Mouse (Mus musculus): ENCODE results near the gene Adam1a.
A peak's percentile ranks its signal among the peaks of the same experiment; 100 is the strongest.
"Not testable (repeated sequence)": the region's sequence is repeated elsewhere in the genome, so short reads cannot be mapped to it uniquely, and the experiment has no call there.

The Adam1a gene

DNA sequence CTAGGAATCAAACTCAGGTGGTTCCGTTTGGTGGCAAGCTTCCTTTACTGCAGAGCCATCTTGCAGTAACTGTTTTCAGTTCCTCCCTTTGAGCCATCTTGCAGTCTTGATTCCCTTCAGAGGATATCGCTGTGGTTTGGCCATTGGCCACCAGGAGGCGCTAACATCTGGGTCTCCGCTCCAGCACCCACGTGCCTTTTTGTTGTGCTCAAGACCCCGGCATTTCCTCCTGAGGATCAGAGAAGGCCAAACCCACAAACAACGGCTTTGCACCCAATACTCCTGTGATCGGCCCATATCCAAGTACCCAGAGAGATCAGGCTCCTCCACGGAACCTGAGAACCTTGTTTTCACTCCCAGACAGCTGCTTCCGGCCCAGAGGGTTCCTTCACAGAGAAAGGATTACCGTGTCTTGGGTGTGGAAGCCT lies 19.2 kb upstream of the Adam1a start:
- DNase-seq (ENCODE audit: low spot score in 2 of 2) = peak; percentile 88 to 97

GRCm38 (mm10) chr5:121562436-121562835 lies 17.2 kb upstream of the Adam1a start:
- DNase-seq (ENCODE audit: low spot score in 2 of 2) = no peak

- no peak for DNase-seq (ENCODE audit: low spot score in 2 of 2)
These were observed 3.9 kb upstream of the Adam1a start for GRCm38 (mm10) chr5:121549196-121549595.

GRCm38 (mm10) chr5:121547084-121547483 lies 1.8 kb upstream of the Adam1a start:
- DNase-seq (ENCODE audit: low spot score in 2 of 2) = no peak

GRCm38 (mm10) chr5:121546530-121546895 lies 1.2 kb upstream of the Adam1a start:
- DNase-seq (ENCODE audit: low spot score in 2 of 2) = peak; percentile 14 to 39

- DNase-seq (ENCODE audit: low spot score in 2 of 2) = peak; percentile 94 to 97
These were observed 679 bp upstream of the Adam1a start, which contains the start of gene Mapkapk5 for GRCm38 (mm10) chr5:121545793-121546529. Mapkapk5 (minus strand) TSS chr5:121545905.

DNA sequence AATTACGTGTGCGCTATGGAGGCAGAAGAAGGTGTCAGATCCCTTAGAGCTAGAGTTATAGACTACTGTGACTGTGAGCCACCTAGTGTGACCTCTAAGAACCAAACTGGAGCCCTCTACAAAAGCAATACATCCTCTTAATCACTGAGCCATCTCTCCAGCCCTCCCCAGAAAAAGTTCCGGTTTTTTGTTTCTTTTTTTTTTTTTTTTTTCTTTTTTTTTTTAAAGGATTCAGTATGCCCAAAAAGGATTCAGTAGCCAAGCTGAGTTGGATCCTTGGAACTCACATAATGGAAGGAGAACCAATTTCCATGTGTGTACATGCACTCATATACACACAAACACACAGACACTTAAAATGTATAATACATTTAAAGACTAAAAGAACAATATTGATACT lies 1.9 kb downstream of the Adam1a start:
- DNase-seq (ENCODE audit: low spot score in 2 of 2) = no peak

DNA sequence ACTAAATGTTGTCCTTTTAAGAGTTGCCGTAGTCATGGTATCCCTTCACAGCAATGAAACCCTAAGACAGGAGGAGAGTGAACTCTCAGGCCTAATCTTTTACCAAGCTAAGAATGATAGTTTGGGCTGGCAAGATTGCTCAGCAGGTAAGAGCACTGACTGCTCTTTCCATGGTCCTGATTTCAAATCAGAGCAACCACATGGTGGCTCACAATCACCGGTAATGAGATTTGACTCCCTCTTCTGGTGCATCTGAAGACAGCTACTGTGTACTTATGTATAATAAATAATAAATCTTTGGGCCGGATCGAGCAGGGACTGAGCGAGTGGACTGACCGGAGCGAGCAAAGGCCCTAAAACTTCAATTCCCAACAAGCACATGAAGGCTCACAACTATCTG lies 4.0 kb downstream of the Adam1a start:
- no peak for DNase-seq (ENCODE audit: low spot score in 2 of 2)

- DNase-seq (ENCODE audit: low spot score in 2 of 2) = no peak
These were observed 5.2 kb downstream of the Adam1a start for GRCm38 (mm10) chr5:121540066-121540465.

DNA sequence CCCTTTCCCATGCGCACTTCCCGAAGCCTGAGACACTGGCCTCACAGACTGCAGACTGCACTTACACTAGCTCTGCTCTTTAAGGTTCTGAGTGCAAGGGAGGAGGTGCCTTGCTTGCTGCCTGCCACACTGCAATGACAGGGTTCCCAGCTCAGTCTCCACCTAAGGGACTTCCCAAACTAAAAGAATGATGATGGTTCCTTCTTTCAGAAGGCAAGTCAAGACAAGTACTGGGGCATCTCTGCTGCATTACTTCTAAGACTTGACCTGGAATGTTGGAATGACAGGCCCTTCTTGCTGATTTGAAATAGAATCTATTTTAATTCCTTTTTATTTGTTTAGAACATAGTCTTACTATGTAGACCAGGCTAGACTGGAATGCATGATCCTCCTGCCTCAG lies 7.7 kb downstream of the Adam1a start:
- DNase-seq (ENCODE audit: low spot score in 2 of 2) = no peak

- DNase-seq (ENCODE audit: low spot score in 2 of 2) = no peak
These were observed 8.2 kb downstream of the Adam1a start for GRCm38 (mm10) chr5:121536921-121537555.

DNA sequence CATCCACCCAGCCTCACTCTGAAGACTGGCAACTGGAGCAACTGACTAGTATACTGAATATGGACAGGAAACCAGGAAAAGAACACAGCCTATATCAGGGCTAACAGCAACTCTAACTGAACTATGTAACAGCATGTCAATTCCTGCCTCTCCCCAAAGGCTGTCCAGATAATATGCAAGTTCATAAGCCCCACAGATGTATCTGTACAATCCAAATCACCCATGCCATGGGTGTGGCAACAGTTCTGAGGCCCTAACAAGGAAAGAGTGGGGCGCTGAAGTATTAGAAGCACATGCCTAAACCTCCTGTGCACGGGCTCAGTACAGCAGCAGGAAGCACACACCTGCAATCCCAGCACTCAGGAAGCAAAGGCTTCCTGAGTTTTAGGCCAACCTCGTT lies 10.2 kb downstream of the Adam1a start:
- DNase-seq (ENCODE audit: low spot score in 2 of 2) = no peak

- peak in 1 of 2 experiments; percentile 19 for DNase-seq (ENCODE audit: low spot score in 2 of 2)
These were observed 10.8 kb downstream of the Adam1a start for GRCm38 (mm10) chr5:121534521-121534920.

DNA sequence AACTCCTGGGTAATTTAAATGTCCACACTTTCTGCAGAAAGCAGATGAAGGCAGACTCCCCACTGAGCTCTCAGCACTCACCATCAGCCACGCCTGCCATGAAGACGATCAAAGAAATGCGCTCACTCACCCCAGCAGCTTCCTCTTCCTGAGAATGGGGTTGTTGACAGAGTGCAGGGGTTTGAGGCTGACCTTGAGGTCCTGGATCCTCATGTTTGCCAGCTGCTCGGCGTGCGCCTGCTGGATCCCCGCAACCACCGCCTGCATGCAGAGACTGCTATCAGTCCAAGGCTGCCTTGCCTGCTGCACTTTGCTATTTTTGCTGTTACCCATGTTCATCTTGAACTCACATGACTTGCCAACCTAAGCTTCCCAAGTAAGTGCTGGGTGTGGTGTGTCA lies 18.3 kb downstream of the Adam1a start:
- no peak for DNase-seq (ENCODE audit: low spot score in 2 of 2)

DNA sequence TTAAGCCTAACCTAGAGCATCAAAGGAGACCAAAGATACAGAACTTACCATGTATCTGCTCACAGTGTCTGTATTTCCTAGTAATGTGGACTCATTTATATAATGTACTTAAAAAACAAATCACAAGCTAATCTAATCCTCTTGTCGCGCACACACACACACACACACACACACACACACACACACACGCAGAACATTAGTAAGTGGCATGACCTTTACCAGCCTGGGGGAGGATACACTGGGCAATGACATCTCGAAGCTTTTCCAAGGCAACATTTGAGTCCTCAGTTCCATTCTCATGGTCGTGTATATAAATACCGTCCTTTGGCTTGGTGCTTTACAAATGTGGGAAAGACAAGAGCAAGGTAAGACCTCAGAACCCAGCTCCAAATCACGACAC lies 18.8 kb downstream of the Adam1a start:
- no peak for DNase-seq (ENCODE audit: low spot score in 2 of 2)

DNA sequence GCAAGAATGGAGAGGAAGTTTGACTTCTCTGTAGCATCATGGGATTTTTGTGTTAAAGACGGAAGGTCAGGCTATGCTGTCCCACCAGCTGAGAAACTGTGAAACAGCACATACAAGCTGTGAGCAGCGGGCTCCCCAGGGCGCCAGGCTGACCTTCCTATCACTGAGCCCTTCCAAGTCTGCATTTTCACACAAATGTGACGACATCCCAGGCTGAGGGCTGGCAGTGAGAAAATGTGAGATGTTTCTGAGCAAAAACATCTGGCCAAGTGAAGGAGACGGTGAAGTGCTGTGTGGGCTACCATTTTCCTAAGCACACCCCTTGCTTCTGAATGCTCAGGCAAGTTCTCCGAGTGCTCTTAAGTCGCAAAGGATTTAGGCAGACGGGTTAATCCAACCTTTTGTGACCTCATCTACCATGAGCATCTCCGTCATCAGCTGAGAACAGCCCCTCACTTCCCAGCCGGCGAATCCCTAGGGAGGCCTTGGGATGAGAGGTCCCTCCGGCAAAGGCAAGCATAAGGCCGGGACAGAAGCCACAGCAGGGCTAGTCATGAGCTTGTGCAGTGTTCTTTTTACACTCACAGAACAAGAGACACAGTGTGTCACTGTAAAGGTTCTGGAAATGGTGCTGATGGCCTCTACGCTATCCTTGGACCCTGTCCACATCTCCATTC lies 19.4 kb downstream of the Adam1a start:
- no peak for DNase-seq (ENCODE audit: low spot score in 2 of 2)

- not testable (repeated sequence) for DNase-seq (ENCODE audit: low spot score in 2 of 2)
These were observed 25.5 kb downstream of the Adam1a start for GRCm38 (mm10) chr5:121519758-121520157.

DNA sequence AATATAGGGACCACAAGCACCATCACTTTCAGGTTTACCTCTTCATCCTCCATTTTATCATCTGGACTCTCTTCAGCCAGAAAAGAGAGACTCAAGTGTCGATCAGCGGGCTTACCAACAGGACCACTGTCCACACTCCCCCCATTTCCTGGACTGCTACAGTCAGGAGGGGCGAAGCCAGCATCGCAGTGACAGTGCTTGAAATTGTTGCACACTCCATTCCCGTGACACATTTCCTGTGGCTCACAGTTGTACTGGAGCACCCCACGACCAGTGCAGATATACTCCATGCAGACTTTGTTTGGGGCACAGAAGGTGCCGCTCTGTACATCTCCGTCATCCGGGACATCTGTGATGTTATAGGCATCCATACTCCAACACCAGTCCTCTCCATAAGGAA lies 26.3 kb downstream of the Adam1a start:
- no peak for DNase-seq (ENCODE audit: low spot score in 2 of 2)

GRCm38 (mm10) chr5:121510009-121510408 lies 35.3 kb downstream of the Adam1a start:
- no peak for DNase-seq (ENCODE audit: low spot score in 2 of 2)

DNA sequence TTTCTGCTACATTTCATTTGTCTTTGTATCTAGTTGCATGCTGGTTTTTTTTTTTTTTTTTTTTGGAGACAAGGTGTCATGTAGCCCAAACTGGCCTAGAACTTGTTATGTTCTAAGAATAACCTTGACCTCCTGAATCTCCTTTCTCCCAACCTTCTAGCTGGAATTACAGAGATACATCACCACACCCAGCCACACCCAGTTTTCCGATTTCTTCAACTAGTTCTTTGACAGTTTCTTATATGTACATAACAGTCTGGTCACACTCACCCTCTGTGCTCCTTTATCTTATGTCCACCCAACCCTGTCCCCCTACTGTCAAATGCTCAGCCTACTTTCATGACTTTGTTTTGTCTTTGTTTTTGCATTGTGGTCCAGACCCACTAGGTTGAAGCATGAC lies 38.4 kb downstream of the Adam1a start:
- DNase-seq (ENCODE audit: low spot score in 2 of 2) = no peak

DNA sequence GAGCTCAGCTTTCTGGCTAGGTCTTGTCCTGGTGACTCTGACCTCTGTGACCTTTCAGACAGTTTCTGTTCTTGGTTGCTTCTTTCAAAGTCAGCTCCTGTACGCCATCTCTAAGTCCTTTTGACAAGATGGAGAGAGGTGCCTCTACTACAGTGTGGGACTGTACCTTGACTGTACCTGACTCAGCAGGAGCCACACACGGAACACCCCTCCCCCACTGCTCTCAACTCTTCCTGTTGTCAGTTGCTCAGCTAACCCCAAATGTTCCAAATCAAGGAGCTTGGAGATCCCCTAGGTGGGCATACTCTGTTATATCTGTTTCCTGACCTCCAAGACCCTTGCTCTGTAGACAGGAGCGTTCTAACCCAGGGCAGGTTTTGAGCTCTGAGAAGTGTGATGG lies 42.1 kb downstream of the Adam1a start, which contains the start of gene Adam1b:
Adam1b (minus strand) TSS at position 205 of the 400 bp plus-strand sequence.
- peak; percentile 11 to 20 for DNase-seq (ENCODE audit: low spot score in 2 of 2)

DNA sequence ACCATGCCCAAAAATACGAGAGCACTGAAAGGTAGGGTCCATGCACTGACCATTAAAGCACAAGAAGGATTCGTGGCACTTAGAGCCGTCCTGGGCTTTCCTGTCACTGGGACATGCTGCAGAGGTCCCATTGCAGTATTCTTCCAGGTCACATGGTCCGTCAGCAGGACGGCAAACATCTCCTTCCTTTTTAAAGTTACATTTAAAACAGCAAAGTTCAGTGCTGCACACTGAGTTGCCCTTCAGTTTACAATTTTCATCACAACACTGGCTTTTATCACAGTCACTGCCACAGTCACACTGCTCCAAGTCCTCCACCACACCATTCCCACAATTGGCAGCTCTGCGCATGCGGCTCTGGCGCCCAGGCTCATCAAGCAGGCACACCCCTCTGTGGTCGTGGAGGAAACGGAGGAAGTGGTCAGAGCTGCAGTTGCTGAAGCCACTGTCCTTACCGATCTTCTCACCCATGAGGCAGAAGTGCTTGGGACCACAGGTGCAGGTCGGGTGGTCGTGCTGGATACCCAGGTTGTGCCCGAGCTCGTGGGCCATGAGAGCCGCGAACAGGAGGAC lies 43.8 kb downstream of the Adam1a start:
- not testable (repeated sequence) for DNase-seq (ENCODE audit: low spot score in 2 of 2)
